In the genomic region with DNA sequence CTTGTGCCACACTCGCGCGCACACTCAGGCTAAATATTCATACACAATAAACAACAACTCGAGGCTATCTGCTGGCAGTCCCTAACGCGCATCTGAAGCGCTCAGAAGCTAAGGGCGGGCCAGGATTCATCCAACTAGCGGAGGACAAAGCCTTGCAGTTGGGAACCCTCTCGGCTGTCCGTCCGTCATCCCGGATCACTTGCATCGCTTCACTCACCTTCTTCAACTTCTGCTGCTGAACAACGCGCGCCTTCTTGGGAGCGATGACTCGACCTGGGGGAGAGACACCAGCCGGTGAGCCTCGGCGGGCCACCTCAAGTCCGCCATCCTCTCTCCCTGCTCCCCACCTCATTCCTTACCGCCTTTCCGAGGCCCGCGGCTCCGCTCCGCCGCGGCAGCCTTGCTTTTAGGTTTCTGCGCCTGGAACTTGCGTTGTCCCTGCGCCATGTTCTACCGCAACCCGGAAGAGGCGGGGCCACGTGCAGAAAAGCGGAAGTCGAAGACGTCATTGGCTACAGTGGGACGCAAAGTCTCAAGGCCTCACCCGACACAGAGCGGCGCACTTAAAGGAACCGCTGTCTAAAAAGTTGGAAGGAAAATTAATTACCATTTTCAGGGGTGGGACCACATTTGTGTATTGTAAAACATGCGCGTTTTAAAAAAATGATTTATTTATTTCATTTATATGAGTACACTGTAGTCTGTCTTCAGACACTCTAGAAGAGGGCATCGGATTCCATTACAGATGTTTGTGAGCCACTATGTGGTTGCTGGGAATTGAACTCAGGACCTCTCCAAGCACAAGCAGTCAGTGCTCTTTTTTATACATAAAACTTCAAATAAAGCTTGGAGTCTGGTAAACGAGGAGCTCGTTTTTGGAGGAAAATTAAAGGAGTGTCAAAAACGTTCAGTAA, we compare ENCODE assay signal across 8 mouse cellular contexts. TPM values are rescaled to one million over a fixed set of nuclear protein-coding genes. Genes with fewer than 3 reads are reported as not detected.
DNase-seq lines count a peak whose midpoint lies in the region; ATAC-seq lines count a peak whose summit lies in the region.

A gene (minus strand): TSS at position 463 of the 914 bp plus-strand sequence.

- peak within 1 kb of the TSS; percentile 85 for H3K27ac ChIP-seq in hindbrain, embryonic 15.5 days (replicated peaks)

- H3K27me3 ChIP-seq in hindbrain, embryonic 15.5 days = no peaks in the 10 kb centered on the region

- H3K9ac ChIP-seq in hindbrain, embryonic 15.5 days = peak within 1 kb of the TSS; percentile 92

- peak; percentile 96 for DNase-seq in R1 (ENCODE audit: low read depth, low spot score)
- DNase-seq in cerebellum, postnatal 25 days = peak; percentile 86 to 91
- peak; percentile 82 to 90 for DNase-seq in frontal cortex, postnatal 36 days (ENCODE audit: low spot score in 2 of 2)
- DNase-seq in left cerebral cortex, adult 11 months (ENCODE audit: low spot score) = peak; percentile 78
- DNase-seq in lung, postnatal 4 days = peak; percentile 90 to 92
- peak; percentile 89 for DNase-seq in retina, postnatal 7 days (ENCODE audit: low read depth, low spot score)
- peak; percentile 88 for DNase-seq in urinary bladder, postnatal 14 days (ENCODE audit: low spot score)

- H3K4me2 ChIP-seq in hindbrain, embryonic 15.5 days = peak within 1 kb of the TSS; percentile 81

- H3K36me3 ChIP-seq in hindbrain, embryonic 15.5 days = peaks cover 67% of the 10 kb centered on the region

- peak within 1 kb of the TSS; percentile 90 for H3K4me3 ChIP-seq in hindbrain, embryonic 15.5 days

- peak; percentile 94 for ATAC-seq in hindbrain, embryonic 15.5 days (ENCODE audit: low FRiP score, low read depth)

- 4% methylated on average over 52 of the region's 52 CpGs for WGBS in hindbrain, embryonic 15.5 days

- H3K4me1 ChIP-seq in hindbrain, embryonic 15.5 days (replicated peaks) = peaks cover 3% of the 10 kb centered on the region; the same call in 1 of the 2 replicates

- no peaks in the 10 kb centered on the region for H3K9me3 ChIP-seq in hindbrain, embryonic 15.5 days

RNA-seq across cellular contexts. Expression of the gene that starts here (rescaled TPM):
- polyA plus RNA-seq in hindbrain, embryonic 15.5 days (2015; fragmentation: Nextera tagmentation; extraction: Ambion mirVana) = 245 and 260 TPM in 2 replicates

Comparison
In these comparisons a context has a peak if more than half of its experiments do, and no peak if none do; other contexts are left out.
1. Peak in every context shown above with its lines: DNase-seq, ATAC-seq, H3K4me3 ChIP-seq and H3K27ac ChIP-seq.